Mouse (Mus musculus): ENCODE measurements around the gene Myh9.

Gene Myh9

DNA sequence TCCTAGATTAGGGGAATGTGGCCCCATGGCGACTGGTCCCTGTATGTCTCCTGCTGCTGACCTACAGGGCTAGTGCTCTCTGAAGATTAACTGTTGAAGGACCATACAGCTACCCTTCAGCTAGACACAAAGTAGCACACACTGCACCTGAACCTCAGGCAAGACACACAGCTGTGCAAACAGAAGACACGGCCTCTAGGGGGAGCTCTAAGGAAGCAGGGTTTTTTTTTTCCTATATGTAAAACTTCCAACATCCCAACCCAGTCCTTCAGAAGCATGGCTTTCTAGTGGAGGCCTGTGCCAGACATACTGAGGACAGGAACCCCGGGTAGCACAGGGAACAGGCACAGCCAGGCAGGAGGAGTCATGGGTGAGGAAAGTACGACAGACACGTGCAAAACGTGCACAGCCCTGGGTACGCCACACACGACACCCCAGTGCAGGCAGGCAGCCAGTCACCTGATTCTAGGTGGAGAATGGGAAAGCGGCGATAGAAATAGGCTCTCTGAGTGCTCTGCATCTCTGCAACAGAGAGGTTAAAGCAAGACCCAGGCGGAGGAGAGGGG, 59.4 kb downstream of the Myh9 start:
- peak in 1 of 2 experiments; percentile 50 for DNase-seq

DNA sequence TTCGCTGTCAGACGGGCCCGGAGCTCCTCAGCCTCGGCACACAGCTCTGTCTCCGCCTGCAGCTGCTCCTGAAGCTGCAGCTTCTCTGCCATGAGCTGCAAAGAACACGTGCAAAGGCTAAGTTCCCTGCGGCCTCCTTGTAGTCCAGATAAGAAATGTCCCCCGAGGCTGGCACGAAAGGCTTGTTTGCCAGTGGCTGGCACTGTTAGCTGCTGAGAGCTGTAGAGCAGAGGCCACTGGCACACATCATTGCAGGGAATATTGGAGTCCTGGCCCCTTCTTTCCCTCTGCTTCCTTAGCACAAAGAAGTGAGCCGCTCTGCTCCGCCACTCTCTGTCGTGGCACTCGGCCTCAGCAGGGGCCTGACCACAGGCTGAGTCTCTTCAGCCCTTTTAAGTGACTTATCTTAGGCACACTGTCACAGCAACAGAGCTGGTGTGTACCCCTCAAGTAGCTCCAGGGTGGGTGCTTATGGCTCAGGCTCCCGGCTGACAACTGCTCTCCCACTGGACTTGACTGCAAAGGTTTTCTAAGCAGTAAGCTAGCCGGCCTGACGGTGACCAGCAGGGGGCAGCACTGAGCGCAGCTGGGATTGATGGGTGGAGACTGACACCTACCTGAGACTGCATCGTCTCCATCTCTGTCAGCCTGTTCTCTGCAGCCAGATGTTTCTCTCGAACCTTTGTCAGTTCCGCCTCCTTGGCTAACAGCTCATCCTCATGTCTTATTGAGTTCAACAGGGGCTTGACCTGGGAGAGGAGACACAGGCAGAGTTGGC, 66.6 kb downstream of the Myh9 start:
- peak; percentile 90 to 94 for DNase-seq

DNA sequence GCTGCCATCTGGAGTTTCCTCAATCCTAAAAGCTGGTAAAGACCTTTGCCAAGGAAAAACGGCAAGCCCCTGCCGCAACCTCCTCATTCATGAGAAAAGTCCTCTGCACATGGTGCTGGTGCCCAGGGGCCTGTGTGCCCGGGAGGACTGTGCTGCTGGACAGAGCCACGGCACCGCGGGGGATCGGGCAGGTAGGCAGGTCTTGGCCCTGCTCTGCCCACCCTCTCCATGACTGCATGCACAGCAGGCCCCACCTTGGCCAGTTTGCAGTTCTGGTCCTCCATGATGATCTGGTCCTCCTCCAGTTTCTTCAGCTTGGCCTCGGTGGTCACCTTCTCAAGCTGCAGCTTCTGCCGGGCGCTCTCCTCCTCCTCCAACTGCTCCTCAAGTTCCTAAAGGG, 67.7 kb downstream of the Myh9 start:
- no peak for DNase-seq

DNA sequence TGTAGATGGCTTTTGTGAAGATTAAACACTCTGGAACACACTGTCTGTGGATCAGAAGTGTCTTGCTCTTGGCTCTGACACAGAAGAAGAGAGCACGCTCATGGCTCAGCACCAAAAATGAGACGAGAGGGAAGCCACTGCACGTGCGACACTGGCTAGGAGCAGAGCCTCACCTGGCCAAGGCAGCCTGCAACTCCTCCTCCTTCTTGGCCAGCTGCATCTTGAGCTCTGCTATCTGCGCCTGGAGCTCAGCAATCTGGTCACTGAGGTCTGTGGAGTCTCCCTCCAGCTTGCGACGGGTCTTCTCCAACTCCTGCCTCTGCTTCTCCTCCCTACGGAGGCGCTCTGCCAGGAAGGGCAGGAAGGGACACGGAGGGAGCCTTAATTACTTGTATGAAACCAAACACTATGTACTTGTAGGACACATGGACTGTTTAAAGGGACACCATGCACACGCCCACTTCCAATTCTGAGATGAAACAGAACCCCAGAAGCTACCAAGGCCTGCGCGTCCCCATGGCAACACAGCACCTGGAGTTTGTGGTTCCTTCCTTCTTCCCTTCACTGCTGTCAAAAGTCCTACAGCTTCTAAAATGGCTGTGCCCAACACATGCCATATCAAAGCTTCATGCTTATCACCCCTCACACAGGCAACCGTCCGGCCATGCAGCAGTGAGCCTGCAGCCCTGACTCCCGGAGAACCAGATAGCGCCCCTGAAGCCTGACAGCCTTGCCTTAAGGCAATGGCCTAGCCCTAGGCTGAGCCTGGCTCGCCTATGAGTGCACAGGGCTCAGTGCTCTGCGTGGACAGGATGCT, 68.7 kb downstream of the Myh9 start:
- DNase-seq, result no peak

DNA sequence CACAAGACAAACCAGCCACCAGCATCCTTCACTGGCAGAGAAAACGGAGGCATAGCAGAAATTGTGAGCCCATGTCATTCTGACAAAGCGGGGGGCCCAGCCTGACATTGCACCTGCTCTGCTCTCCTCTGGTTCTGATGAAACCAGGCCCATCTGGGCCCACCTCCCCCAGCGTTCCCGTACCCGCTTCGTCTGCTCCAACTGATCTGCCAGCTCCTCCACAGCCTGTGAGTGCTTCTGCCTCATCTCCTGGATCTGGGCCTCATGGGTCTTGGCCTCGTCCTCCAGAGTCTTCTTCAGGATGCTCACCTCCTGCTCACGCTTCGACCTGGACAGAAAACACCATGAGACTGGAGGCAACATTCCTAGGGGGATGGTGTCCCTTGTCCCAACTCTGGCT, 71.0 kb downstream of the Myh9 start:
- no peak for DNase-seq

DNA sequence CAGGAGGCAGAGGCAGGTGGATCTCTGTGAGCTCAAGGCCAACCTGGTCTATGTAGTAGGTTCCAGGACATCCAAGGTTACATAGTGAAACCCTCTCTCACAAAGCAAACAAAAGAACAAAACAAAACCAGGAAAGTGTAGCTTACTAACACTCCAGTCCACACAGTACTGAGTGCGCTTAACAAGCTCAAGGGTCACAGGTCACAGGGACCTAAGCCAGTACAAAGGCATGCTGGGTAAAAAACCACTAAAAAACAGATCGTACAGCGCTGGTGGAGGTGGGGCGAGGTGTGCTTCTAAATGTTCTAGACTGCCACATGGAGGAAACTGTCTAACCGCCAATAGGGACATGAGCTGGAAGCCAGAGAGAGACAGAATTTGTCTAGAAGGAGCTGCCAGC, 71.6 kb downstream of the Myh9 start:
- no peak for DNase-seq

DNA sequence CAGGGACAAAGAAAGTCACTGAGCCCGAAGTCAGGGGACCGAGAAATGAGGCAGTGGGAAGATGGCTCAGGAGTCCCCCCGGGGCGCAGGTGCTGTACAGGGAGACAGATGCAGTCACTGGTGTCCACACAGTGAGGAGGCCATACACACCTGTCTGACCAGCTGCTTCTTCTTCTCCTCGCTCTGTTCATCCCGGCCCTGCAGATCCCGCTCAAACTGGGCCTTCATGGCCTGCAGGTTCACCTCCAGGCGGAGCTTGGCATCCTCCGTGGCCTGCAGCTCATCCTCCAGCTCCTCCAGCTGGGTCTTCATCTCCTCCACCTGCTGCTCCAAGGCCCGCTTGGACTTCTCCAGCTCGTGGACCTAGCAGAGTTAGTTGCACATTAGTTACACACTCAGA, 75.0 kb downstream of the Myh9 start:
- no peak for DNase-seq

DNA sequence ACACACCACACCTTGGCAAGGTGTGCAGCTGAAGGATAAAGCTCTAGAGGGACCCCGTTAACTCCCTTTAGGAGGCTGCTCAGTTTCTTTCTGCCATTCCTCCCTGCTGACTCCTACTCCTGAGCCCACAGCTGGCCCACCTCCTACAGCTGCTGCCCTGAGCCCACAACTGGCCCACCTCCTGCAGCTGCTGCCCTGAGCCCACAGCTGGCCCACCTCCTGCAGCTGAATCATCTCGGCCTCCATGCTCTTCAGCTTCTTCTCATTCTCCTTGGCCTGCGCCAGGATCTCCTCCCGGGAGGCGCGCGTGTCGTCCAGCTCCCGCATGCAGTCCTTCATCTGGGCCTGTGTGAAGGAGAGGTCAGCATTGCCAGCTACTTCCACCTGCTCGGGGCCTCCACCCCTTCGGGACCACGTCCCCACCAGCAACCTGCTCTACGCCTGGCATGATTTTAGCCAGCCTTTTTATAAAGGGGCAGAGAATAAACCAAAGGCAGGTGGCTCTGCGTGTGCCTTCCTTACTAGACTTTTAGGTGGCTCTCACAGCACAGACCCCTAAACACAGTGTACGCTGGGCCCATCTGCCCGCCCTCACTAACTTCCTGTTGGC, 76.4 kb downstream of the Myh9 start:
- no peak for DNase-seq

DNA sequence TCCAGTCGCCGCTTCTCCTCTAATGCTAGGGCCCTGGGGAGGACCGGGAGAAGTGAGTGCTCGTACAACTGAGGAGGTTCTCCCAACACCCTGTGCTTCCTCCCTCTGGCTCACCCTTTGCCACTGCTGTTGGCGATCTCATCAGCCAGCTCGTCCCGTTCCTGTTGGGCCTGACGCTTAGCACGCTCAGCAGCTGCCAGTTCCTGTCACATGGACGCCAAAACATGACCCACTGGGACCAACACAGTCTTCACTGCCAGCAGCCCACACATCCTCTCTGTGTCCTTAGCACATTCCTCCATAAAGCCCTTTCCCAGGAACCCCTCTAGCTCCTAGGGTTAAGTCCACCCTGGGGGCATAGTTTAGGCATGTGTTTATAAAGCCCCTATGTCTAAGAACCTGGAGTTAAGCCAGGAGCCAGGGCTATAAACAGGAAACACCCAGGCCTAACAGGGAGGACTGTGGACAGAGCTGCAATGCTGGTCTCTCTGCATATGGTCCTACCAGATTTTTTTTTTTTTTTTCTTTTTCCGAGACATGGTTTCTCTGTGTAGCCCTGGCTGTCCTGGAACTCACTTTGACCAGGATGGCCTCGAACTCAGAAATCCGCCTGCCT, 77.5 kb downstream of the Myh9 start:
- peak; percentile 34 to 56 for DNase-seq

DNA sequence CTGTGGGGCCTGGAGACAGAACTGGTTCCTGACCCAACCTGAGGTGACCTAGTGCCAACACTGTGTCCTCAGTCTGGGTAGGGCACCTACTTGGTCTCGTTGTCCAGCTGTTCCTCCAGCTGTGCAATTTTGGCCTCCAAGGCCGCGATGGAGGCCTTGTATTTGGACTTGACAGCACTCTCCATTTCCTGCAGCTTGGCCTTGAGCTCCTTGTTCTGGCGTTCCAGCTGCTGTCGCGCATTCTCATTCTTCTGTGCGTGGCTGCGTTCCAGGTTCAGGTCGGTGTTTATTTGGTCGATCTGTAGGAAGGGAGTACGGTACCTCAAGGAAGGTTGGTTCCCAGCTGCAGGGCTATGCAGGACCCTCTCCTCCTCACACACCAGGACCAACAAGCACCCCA, 78.3 kb downstream of the Myh9 start:
- DNase-seq, result no peak

DNA sequence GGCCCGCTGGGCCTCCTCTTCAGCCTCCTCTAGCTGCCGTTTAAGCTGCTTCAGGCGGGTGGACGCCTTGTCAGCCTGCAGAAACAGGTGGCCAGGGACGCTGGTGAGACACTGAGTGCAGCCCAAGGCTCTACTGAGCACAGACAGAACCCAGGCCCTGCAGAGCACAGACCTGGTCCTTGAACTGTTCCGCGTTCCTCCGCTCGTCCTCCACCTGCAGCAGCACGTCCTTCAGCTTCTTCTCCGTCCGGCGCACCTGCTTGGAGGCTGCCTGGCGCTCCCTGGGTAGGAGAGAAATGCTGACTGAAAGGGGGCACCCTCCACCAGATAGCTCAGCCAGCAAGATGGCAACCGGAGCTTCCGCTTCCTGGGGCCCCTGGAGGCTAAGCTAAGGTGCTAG, 78.9 kb downstream of the Myh9 start:
- no peak for DNase-seq

DNA sequence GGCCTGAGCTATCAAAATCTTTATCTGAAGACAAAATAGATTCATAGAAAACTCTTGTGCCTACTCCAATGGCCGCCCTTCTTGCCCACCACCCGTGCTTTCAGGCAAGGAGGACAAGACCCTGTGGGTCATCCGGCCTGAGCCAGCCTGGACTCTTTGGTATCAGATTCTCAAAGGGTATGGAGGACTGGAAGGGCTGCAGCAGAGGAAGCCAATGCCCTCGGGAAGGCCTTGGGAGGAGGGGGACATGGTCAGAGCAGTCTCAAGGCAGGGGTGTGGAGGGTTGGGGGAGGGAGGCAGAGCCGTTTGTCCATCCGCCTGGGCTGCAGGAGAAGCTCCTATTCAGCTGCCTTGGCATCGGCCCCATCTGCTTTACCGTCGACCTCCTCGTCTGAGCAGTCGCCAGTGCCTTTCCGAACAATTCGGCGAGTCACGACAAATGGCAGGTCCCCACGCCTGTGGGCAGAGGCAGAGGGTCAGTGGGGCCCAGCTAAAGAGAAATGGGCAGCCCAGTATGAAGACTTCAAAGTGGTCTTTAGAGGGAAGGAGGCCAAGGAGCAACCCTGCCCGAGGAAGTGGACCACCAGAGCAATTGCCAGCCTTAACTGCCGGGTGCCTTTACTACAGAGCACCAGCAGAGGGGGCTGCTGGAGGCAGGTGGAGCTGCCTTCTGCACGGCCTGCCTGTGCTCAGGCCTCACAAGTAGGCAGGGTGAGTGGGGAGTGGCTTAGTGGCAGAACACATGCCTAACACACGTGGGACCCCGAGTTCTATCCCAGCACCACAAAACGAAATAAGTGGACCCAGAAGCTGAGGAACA, 80.2 kb downstream of the Myh9 start:
- peak; percentile 59 to 76 for DNase-seq

DNA sequence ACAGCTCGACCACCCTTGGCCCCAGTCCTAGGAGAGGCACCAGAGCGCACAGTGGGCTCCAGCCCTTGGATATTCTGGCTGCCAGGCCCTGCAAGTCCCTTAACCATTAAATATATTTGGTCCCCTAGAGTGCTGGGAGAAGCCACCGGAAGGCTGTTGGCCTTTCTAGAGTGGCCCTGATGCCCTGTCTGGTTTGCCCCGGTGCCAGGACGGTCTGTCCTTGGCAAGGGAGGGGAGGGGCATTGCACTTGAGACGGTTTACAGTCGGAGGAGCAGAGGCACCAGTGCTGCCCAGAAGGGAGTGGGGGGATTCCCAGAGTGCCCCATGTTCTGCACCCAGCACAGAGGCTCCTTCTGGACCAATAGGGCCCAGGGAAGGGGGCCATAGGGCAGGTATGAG, 80.9 kb downstream of the Myh9 start:
- DNase-seq, result peak in 1 of 2 experiments; percentile 3

DNA sequence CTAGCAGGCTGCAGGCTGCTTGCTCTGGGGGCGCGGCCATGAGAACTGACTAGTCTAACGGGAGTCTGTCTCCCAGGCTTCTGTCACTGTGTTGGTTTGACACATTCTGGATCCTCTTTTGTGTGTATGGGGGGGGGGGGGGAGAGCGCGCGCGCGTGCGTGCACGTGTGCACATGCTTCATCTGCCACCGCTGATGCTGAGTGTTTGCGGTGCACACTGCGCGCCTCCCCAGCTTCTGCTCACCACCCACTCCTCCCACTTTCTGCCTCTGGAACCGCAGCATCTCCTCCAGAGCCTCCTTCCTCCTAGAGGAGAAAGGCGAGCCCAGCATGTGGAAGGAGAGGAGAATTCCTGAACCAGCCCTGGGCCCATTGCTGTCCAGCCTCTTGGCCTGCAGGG, 81.9 kb downstream of the Myh9 start:
- DNase-seq, result no peak

DNA sequence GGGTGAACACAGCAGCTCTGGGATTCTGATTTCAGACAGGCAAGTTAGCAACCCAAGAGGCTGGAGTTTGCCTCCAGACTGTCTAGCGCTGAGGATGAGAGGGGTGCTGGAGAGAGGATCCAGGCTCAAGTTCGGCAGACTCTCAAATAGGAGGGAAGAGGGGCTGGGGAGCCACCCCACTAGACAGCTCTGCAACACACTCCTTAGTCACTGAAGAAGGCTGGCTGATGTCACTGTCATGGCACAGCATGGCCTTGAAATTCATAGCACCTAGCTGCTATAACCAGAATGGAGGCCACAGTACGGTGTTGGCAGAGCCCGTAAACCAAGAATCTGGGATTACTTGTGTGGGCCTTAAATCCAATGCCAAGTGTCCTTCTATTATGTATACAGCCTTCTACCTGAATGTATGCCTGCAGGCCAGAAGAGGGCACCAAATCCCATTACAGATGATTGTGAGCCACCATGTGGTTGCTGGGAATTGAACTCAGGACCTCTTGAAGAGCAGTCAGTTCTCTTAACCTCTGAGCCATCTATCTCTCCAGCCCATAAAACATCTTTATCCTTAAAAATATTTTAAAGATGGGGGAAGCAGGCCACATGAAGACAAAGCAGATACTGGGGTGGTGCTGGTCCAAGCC, 84.3 kb downstream of the Myh9 start:
- no peak for DNase-seq

DNA sequence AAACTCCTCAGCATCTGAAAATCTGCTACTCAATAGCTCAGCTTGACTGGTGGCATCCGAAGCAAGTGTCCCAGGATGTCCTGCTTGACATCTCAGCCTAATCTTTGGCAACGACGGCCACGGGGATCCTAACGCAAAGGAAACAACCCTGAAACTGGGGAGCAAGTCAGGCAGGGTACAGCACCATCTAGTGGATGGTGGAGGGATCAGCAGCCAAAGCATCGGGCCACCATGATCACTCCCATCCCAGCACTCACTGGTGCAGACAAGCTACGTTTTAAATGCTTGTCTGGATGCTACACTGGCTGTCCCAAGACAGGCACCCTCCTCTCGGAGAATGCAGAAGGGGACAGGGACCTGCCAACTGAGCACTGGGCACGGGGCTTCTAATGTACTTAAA, 85.1 kb downstream of the Myh9 start, which contains the start of gene Apol8:
Apol8 (minus strand) TSS at position 156 of the 400 bp plus-strand sequence.
- DNase-seq, result peak; percentile 71 to 78

DNA sequence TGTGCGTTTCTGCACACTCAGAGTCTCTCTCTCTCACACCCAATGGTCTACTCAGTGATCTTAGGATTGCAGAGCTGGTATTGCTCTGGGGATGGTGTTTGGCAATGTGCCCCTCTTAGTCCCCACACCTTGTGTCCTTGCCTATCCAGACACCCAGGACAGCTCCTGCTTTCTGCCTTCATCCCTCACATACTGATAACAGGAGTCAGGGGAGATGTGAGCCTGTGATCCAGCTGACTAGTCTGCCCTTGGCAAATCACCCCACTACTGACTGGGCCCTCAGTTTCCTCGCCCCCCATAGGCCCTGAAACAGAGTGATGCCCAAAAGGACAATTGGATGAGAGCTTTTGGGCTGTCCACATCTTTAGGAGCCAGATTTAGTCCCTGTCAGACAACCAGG, 85.9 kb downstream of the Myh9 start:
- no peak for DNase-seq

DNA sequence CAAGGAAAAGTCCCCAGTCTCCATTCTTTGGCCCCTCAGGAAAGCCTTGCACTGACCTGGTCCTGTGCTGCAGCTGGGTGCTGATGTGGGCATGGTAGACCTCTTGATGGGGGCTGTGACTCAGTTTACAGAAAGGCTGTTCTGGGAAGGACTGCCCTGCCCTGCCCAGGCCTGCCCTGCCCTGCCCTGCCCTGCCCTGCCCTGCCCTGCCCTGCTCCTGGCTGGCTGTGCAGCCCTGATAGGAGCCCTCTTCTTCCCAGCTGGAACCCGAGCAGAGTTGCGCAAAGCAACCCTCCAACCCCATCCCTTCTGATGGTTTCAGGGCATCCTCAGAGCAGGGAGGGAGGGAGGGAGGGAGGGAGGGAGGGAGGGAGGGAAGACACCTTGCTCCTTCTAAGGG, 86.8 kb downstream of the Myh9 start:
- DNase-seq, result no peak

DNA sequence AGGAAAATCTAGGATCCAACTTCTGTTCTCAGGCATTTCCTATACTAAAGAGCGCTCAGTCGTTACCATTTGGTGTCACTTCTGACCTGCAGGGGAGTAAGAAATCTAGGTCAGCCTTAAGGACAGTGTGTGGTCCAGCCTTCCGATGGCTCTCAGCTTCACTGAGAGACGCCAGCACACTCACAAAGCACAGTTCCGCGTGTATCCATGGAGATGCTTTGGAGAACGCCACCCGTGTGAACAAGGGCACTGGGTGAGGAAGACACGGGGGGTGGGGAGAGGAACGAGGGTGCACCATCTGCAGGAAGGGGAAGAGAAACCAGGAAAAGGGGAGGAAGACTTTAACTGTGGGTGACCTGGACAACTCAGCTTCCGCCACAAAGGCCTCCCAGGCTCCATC, 89.5 kb downstream of the Myh9 start:
- peak in 1 of 2 experiments; percentile 20 for DNase-seq

DNA sequence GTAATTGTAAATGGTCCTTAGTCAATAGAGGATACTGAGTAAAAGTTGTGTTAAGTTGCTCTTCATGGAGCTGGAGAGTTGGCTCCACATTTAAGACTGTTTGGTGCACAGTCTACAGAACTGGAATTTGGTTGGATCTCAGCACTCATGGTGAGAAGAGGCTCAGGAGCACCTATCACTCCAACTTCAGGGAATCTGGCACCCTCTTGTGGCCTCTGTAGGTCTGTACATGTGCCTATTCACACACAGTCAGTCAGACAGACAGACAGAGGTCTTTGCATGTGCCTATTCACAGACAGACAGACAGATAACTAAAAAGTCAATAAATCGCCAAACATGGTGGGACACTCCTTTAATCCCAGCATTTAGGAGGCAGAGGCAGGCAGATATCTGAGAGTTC, 91.5 kb downstream of the Myh9 start:
- peak; percentile 68 to 73 for DNase-seq

DNA sequence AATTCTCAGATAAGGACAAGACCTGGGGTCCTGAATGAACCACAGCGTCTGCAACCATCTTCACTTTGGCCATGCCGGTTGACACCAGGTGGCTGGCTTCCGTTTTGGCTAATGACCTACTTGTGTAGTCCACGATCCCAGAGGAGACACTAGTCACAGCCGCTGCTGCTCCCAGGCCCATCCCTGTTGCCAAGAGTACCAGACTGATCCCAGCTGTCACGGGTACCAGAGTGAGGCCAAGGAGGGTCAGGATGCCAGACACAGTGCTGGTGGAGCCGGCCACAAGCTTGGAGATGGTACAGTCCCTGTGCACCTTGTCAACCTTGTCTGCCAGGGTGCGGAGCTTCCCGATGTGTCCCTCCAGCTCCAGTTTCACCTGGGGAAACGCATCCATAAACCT, 92.3 kb downstream of the Myh9 start:
- DNase-seq, result peak; percentile 79 to 82
